Mouse (Mus musculus): ENCODE measurements around the gene Gad1. TPM values are rescaled to one million over a fixed set of nuclear protein-coding genes. Genes with fewer than 3 reads are reported as not detected.
A peak's percentile ranks its signal among the peaks of the same experiment; 100 is the strongest.

Gene Gad1
- polyA plus RNA-seq, 1 experiment from 2014 or later = 46.4 TPM

DNA sequence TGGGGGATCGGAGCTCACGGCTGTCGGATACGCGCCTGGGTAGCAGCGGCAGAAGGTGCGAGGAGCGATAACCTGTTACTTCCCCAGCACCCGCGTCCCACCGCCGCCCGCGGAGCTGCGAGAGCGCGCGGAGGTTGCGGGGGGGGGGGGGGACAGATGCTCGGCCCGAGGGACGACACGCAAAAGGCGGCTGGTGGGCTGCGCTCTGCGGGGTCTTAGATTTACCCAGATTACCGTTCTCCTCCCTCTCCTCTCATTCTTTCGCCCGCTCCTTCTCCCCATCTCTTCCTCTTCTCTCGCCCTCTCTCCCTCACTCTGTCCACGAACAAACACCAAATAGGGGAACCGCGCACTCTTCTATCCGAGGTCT is 9.7 kb downstream of the Gad1 start:
- no peaks in the 10 kb centered on the region for H3K9me3 ChIP-seq (replicated peaks; ENCODE audit: control insufficient read depth, low read length)
- DNase-seq (ENCODE audit: low spot score) = peak; percentile 33
- H3K27me3 ChIP-seq (replicated peaks; ENCODE audit: control insufficient read depth, insufficient read depth, low read length) = peaks cover 72% of the 10 kb centered on the region
- under 1% methylated on average over 30 of the region's 34 CpGs for WGBS
- no peaks in the 10 kb centered on the region for H3K36me3 ChIP-seq (ENCODE audit: control insufficient read depth, insufficient read depth, low read length)
- peak overlapping the region; percentile 80 for H3K9ac ChIP-seq (ENCODE audit: low read length)
- H3K27ac ChIP-seq (ENCODE audit: low read depth, low read length) = peak overlapping the region; percentile 93
- peak overlapping the region; percentile 48 for H3K4me3 ChIP-seq (ENCODE audit: low read depth, low read length)
- ATAC-seq = no peak
- peaks cover 10% of the 10 kb centered on the region for H3K4me1 ChIP-seq (ENCODE audit: control insufficient read depth, insufficient read depth, low read length)
- peak overlapping the region; percentile 68 for H3K4me2 ChIP-seq (ENCODE audit: low read length)

DNA sequence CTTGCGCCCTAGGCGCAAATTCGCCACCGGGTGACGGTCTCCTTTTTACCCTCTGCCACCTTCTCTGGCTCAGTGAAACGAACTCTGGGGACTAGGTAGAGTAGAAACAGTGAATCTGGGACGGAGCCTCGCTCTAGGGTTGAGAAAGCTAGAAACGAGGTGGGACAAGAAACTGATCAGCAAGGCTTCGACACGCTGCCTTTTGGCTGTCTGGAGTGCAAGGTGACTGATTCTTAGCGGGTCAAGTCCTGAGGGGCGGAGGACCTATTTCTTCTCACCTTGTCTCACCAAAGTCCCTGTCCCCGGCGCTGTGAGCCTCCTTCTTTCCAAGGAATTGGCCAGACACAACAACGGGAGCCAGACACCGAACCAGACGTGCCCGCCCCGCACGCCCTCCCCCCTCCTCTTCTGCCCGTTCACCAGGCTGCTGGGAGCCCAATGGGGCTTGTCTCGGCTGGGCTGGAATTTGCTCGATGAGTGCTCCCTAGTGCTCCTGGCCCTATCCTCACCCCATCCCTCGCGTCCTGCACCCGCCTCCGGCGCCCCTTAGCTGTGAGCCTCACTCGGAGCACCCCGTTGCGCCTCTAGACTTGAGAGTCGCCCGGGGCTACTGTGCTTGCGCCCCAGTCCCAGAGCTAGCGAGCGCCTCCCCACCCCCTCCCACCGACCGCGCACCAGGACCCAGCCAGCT is 10.3 kb downstream of the Gad1 start:
- 2% methylated on average over 39 of the region's 40 CpGs for WGBS
- DNase-seq (ENCODE audit: low spot score) = peak; percentile 50
- H3K27me3 ChIP-seq (replicated peaks; ENCODE audit: control insufficient read depth, insufficient read depth, low read length) = peaks cover 77% of the 10 kb centered on the region

DNA sequence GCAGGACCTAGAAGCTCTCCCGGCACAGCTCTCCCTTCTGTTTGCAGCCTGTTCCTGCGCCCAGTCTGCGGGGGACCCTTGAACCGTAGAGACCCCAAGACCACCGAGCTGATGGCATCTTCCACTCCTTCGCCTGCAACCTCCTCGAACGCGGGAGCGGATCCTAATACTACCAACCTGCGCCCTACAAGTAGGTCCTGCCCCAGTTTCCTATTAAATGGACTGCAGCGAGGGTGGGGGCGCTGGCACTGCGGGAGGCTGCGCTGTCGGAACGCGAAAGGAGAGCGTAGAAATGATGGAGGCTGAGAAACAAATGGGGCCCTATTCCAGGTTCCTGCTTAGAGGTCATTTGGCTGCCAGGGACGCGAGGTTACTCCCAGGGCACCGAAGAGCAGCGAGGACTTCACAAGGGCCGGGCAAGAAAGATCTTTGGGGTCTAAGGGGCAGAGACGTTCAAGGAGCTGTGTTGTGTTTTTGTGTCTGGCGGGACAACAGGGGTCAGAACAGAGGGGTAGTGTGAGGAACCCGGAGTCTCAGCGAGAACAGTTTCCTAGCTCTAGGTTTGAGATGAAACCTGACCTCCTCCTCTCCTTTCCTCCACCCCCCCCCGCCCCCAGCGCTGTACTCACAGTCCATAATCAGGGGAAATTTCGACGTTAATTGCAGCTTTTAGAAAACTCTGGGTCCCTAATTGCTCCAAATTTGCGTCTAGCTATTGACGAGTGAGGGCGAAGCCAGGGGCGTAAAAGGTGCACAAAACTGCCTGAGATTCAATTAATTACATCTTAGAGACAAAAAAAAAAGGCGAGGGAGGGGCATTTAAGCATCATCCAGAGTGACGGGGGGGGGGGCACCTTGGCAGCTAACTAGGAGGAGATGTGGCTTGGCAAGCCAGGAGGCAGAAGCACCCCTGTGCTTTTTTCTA is 11.1 kb downstream of the Gad1 start:
- ATAC-seq = no peak
- Histone ChIP-seq H3K27me3 (replicated peaks; ENCODE audit: control insufficient read depth, insufficient read depth, low read length) (peaks cover 86% of the 10 kb centered on the region), H3K4me2 (ENCODE audit: low read length) (peak overlapping the region; percentile 68), H3K9ac (ENCODE audit: low read length) (peak overlapping the region; percentile 80), H3K4me3 (ENCODE audit: low read depth, low read length) (peak overlapping the region; percentile 48), H3K36me3 (ENCODE audit: control insufficient read depth, insufficient read depth, low read length) (no peaks in the 10 kb centered on the region), H3K27ac (ENCODE audit: low read depth, low read length) (peak overlapping the region; percentile 93), H3K4me1 (ENCODE audit: control insufficient read depth, insufficient read depth, low read length) (peaks cover 10% of the 10 kb centered on the region), H3K9me3 (replicated peaks; ENCODE audit: control insufficient read depth, low read length) (no peaks in the 10 kb centered on the region)
- DNase-seq (ENCODE audit: low spot score) = peak; percentile 84
- under 1% methylated on average over 38 of the region's 38 CpGs for WGBS

More for the DNA sequence above, 10.3 kb downstream of the Gad1 start:
- no peaks in the 10 kb centered on the region for H3K9me3 ChIP-seq (replicated peaks; ENCODE audit: control insufficient read depth, low read length)
- H3K4me1 ChIP-seq (ENCODE audit: control insufficient read depth, insufficient read depth, low read length) = peaks cover 10% of the 10 kb centered on the region
- H3K9ac ChIP-seq (ENCODE audit: low read length) = peak overlapping the region; percentile 80
- ATAC-seq = 0 out of 2 replicates have a peak, but pooled peaks have one; percentile 3
- peak overlapping the region; percentile 48 for H3K4me3 ChIP-seq (ENCODE audit: low read depth, low read length)
- peak overlapping the region; percentile 93 for H3K27ac ChIP-seq (ENCODE audit: low read depth, low read length)
- H3K36me3 ChIP-seq (ENCODE audit: control insufficient read depth, insufficient read depth, low read length) = no peaks in the 10 kb centered on the region
- H3K4me2 ChIP-seq (ENCODE audit: low read length) = peak overlapping the region; percentile 68

DNA sequence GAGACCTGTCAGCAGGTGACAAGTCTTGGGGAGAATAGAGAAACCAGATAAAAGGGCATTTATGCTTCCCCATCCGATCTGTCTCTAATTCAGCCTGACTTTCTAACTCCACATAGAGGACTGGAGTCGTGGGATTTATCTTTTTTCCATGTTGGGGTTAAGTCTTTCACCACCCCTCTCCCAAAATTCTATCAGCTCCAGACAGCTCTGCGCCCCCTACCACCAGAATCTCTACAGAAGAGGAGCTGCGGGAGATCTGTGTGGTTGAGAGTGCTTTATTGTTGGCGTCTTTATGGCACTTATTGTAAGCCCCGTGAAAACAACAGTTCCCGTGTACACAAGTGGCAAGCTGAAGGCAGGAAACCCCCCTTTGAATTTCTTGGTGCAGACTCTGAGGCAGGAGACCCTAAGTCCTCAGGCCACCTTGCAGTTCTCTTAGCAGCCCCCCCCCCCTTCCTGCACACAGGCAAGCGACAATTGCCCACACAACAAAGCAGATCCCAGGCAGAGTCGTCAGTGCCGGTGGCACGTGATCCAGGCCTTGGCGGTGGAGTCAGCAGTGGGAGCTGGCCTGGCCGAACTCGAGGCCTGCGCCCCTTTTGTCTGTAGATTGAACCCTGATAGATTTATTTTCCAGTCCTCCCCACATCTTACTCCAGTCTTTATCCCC is 11.9 kb downstream of the Gad1 start:
- Histone ChIP-seq H3K4me1 (ENCODE audit: control insufficient read depth, insufficient read depth, low read length) (peaks cover 10% of the 10 kb centered on the region), H3K9ac (ENCODE audit: low read length) (peak overlapping the region; percentile 80)
- WGBS = 2% methylated on average over 15 of the region's 15 CpGs

GRCm38 (mm10) chr2:70565651-70566602 is 13.1 kb downstream of the Gad1 start:
- H3K27ac ChIP-seq (ENCODE audit: low read depth, low read length) = peak overlapping the region; percentile 93
- H3K36me3 ChIP-seq (ENCODE audit: control insufficient read depth, insufficient read depth, low read length) = 0 out of 2 replicates have a peak, but pooled peaks cover 3% of the 10 kb centered on the region
- DNase-seq (ENCODE audit: low spot score) (peak; percentile 54), ATAC-seq (no peak)
- peaks cover 10% of the 10 kb centered on the region for H3K4me1 ChIP-seq (ENCODE audit: control insufficient read depth, insufficient read depth, low read length)
- WGBS = 3% methylated on average over 29 of the region's 30 CpGs
- no peaks in the 10 kb centered on the region for H3K9me3 ChIP-seq (replicated peaks; ENCODE audit: control insufficient read depth, low read length)
- peak overlapping the region; percentile 48 for H3K4me3 ChIP-seq (ENCODE audit: low read depth, low read length)
- peaks cover 83% of the 10 kb centered on the region for H3K27me3 ChIP-seq (replicated peaks; ENCODE audit: control insufficient read depth, insufficient read depth, low read length)
- H3K9ac ChIP-seq (ENCODE audit: low read length) = peak overlapping the region; percentile 80
- peak overlapping the region; percentile 68 for H3K4me2 ChIP-seq (ENCODE audit: low read length)

More for the DNA sequence above, 11.9 kb downstream of the Gad1 start:
- Histone ChIP-seq H3K27ac (ENCODE audit: low read depth, low read length) (peak overlapping the region; percentile 93), H3K4me2 (ENCODE audit: low read length) (peak overlapping the region; percentile 68), H3K9me3 (replicated peaks; ENCODE audit: control insufficient read depth, low read length) (no peaks in the 10 kb centered on the region), H3K4me3 (ENCODE audit: low read depth, low read length) (peak overlapping the region; percentile 48), H3K27me3 (replicated peaks; ENCODE audit: control insufficient read depth, insufficient read depth, low read length) (peaks cover 86% of the 10 kb centered on the region), H3K36me3 (ENCODE audit: control insufficient read depth, insufficient read depth, low read length) (0 out of 2 replicates have a peak, but pooled peaks cover 3% of the 10 kb centered on the region)
- DNase-seq (ENCODE audit: low spot score) = peak; percentile 47
- no peak for ATAC-seq

- 2% methylated on average over 18 of the region's 18 CpGs for WGBS
- peaks cover 10% of the 10 kb centered on the region for H3K4me1 ChIP-seq (ENCODE audit: control insufficient read depth, insufficient read depth, low read length)
Measured at GRCm38 (mm10) chr2:70566603-70566981, 13.7 kb downstream of the Gad1 start.

DNA sequence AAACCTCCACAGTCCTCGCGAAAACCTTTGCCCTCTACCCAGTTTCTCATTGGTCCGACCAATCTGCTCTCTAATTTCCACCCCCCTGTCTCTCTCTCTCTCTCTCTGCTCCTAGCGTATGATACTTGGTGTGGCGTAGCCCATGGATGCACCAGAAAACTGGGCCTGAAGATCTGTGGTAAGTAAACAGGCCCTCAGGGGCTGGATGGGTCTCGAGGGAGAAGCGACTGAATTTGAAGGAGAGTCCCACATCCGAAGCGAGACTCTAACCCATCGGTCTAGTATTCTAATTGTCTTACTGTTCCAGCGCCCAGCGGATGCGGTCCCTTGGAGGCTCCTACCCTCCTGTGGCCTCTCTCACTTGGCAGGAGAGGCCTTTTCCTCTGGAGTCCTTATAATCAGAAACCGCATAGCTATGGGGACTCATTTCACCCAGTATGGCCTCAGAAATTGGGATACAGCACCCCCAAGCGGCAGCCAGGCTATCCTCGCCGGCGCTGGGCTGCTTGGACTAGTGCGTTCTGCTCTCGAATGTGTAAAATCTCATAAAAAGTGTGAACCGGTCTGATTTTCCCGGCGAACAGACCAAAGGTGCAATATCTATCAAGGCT is 14.3 kb downstream of the Gad1 start:
- H3K4me3 ChIP-seq (ENCODE audit: low read depth, low read length) = peak overlapping the region; percentile 48
- H3K36me3 ChIP-seq (ENCODE audit: control insufficient read depth, insufficient read depth, low read length) = 0 out of 2 replicates have a peak, but pooled peaks cover 3% of the 10 kb centered on the region
- H3K4me1 ChIP-seq (ENCODE audit: control insufficient read depth, insufficient read depth, low read length) = peaks cover 10% of the 10 kb centered on the region
- WGBS = 3% methylated on average over 23 of the region's 23 CpGs
- H3K9me3 ChIP-seq (replicated peaks; ENCODE audit: control insufficient read depth, low read length) = no peaks in the 10 kb centered on the region
- ATAC-seq = peak; percentile 43
- H3K9ac ChIP-seq (ENCODE audit: low read length) = peak overlapping the region; percentile 80
- peaks cover 79% of the 10 kb centered on the region for H3K27me3 ChIP-seq (replicated peaks; ENCODE audit: control insufficient read depth, insufficient read depth, low read length)
- H3K27ac ChIP-seq (ENCODE audit: low read depth, low read length) = peak overlapping the region; percentile 93; the same call in 1 of the 2 replicates
- DNase-seq (ENCODE audit: low spot score) = peak; percentile 77
- peak overlapping the region; percentile 68 for H3K4me2 ChIP-seq (ENCODE audit: low read length)

More at GRCm38 (mm10) chr2:70566603-70566981, 13.7 kb downstream of the Gad1 start:
- Histone ChIP-seq H3K9ac (ENCODE audit: low read length) (peak overlapping the region; percentile 80), H3K9me3 (replicated peaks; ENCODE audit: control insufficient read depth, low read length) (no peaks in the 10 kb centered on the region), H3K27me3 (replicated peaks; ENCODE audit: control insufficient read depth, insufficient read depth, low read length) (peaks cover 80% of the 10 kb centered on the region), H3K27ac (ENCODE audit: low read depth, low read length) (peak overlapping the region; percentile 93), H3K36me3 (ENCODE audit: control insufficient read depth, insufficient read depth, low read length) (0 out of 2 replicates have a peak, but pooled peaks cover 3% of the 10 kb centered on the region), H3K4me3 (ENCODE audit: low read depth, low read length) (peak overlapping the region; percentile 48), H3K4me2 (ENCODE audit: low read length) (peak overlapping the region; percentile 68)
- DNase-seq (ENCODE audit: low spot score) (peak; percentile 51), ATAC-seq (no peak)
